Comparison of ENCODE assay signal across 8 mouse cellular contexts in the genomic region with DNA sequence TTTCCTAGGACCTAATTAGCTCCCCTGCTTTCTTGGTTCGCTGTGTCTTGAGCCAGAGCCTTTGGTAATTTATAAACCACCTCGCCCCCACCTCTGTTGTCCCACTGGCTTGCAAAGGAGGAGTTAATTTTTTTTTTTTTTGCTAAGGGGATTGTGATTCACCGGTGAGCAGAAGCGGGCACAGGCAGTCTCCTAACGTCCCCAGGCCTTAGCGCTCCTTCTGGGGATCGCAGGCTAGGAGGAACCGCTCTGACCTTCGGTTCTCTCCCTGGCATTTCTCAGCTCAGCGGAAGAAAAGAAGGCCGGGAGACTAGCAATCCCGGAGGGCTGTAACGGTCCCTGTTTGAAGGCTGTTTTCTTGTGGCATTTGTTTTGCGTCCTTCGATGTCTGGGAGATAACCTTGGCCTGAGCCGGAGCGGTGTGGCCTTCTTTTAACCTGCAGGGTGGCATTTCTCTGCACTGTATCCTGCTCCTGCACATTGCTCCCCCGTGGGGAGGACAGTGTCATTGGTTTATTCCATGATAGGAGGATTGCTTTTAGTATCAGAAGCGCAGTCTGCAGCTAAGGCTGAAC. TPM values are rescaled to one million over a fixed set of nuclear protein-coding genes. Genes with fewer than 3 reads are reported as not detected.
DNase-seq lines count a peak whose midpoint lies in the region; ATAC-seq and TF ChIP-seq lines count a peak whose summit lies in the region.

No protein-coding gene starts in this region.

- H3K4me3 ChIP-seq in thymus, adult 2 months (ENCODE audit: control insufficient read depth, insufficient read depth, low read length): peak overlapping the region; percentile 90
- H3K4me3 ChIP-seq in liver, embryonic 11.5 days (ENCODE audit: low read depth, low read length): peak overlapping the region; percentile 70

- H3K27me3 ChIP-seq in thymus, adult 2 months (ENCODE audit: control insufficient read depth, insufficient read depth, low read length): no peaks in the 10 kb centered on the region
- H3K27me3 ChIP-seq in liver, embryonic 11.5 days (replicated peaks; ENCODE audit: control insufficient read depth, insufficient read depth, low read length): no peaks in the 10 kb centered on the region

- 9% methylated on average over 19 of the region's 19 CpGs for whole genome bisulfite sequencing in thymus, adult 2 months
- WGBS in liver, embryonic 11.5 days: 11% methylated on average over 19 of the region's 19 CpGs

- H3K9ac ChIP-seq in liver, embryonic 11.5 days (ENCODE audit: low read depth, low read length): peak overlapping the region; percentile 66

- no peak for TF ChIP-seq POLR2A in thymus, adult 2 months (IDR thresholded peaks at IDR 0.05; ENCODE audit: control insufficient read depth, extremely low read depth, insufficient read depth, low read length, poor library complexity)

- ATAC-seq in liver, embryonic 11.5 days (replicated peaks; ENCODE audit: low FRiP score): no peak

- no peak for TF ChIP-seq CTCF in thymus, adult 2 months (IDR thresholded peaks at IDR 0.05; ENCODE audit: borderline replicate concordance, control insufficient read depth, extremely low read depth, insufficient read depth, low read length, poor library complexity)

- H3K36me3 ChIP-seq in thymus, adult 2 months (ENCODE audit: control insufficient read depth, insufficient read depth, low read length): no peaks in the 10 kb centered on the region
- H3K36me3 ChIP-seq in liver, embryonic 11.5 days (ENCODE audit: control insufficient read depth, insufficient read depth, low read length): no peaks in the 10 kb centered on the region

- peak; percentile 21 for DNase-seq in thymus, adult 2 months
- DNase-seq in thymus, adult 18-20 months: no peak
- peak; percentile 50 to 66 for DNase-seq in cerebellum, postnatal 14 days
- DNase-seq in heart, adult 8-10 months (ENCODE audit: low spot score): peak; percentile 36
- DNase-seq in kidney, adult 9 months: peak; percentile 91
- peak; percentile 49 for DNase-seq in liver, embryonic 11.5 days (ENCODE audit: low spot score)
- DNase-seq in retina, embryonic 14.5 days (ENCODE audit: low spot score): peak; percentile 37
- no peak for DNase-seq in gastrocnemius, adult 8-10 months (ENCODE audit: low spot score in 2 of 2)

- peaks cover 9% of the 10 kb centered on the region for H3K4me1 ChIP-seq in thymus, adult 2 months (replicated peaks; ENCODE audit: control insufficient read depth, insufficient read depth, low read length)
- H3K4me1 ChIP-seq in liver, embryonic 11.5 days (replicated peaks; ENCODE audit: control insufficient read depth, insufficient read depth, low read length): peaks cover 4% of the 10 kb centered on the region

- H3K9me3 ChIP-seq in liver, embryonic 11.5 days (ENCODE audit: control insufficient read depth, low read length): no peaks in the 10 kb centered on the region

- no peak overlapping the region for H3K27ac ChIP-seq in thymus, adult 2 months (ENCODE audit: control insufficient read depth, insufficient read depth, low read length)
- no peak overlapping the region for H3K27ac ChIP-seq in liver, embryonic 11.5 days (ENCODE audit: low read depth, low read length)

- peak overlapping the region; percentile 99 for H3K4me2 ChIP-seq in liver, embryonic 11.5 days

RNA-seq across cellular contexts. Expression of gene Nceh1, which starts 0.9 kb away (rescaled TPM):
- polyA plus RNA-seq in thymus, adult 2 months (2012; rRNA removed): 37.0 and 40.5 TPM in 2 replicates
- total RNA-seq in heart, adult 8-10 months (2022): 100 to 1,000 TPM; 183 to 266 (median 229) TPM
- 4.2 and 5.0 TPM in 2 replicates for polyA plus RNA-seq in liver, embryonic 11.5 days (2014; fragmentation: Nextera tagmentation; extraction: Ambion mirVana)
- total RNA-seq in gastrocnemius, adult 8-10 months (2022): 10 to 100 TPM; 13.8 to 19.7 (median 17.4) TPM

RNA-seq across cellular contexts. Expression of gene Ect2, which starts 30.0 kb away (rescaled TPM):
- polyA plus RNA-seq in thymus, adult 2 months (2012; rRNA removed): 12.0 and 16.9 TPM in 2 replicates
- under 1 TPM; 0.12 to 0.43 (median 0.29) TPM for total RNA-seq in heart, adult 8-10 months (2022)
- 52.3 and 56.5 TPM in 2 replicates for polyA plus RNA-seq in liver, embryonic 11.5 days (2014; fragmentation: Nextera tagmentation; extraction: Ambion mirVana)
- under 1 TPM in 3 of 4 experiments, not detected in 1; 0.18 to 0.83 (median 0.22) TPM for total RNA-seq in gastrocnemius, adult 8-10 months (2022)

Comparison
In these comparisons a context has a peak if more than half of its experiments do, and no peak if none do; other contexts are left out.
1. DNase-seq: peak in thymus, adult 2 months (single experiment), cerebellum, postnatal 14 days (2 of 2), heart, adult 8-10 months (single experiment), kidney, adult 9 months (single experiment), liver, embryonic 11.5 days (single experiment) and retina, embryonic 14.5 days (single experiment); none in thymus, adult 18-20 months (0 of 2) and gastrocnemius, adult 8-10 months (0 of 2).
2. RNA of gene Nceh1, which starts 0.9 kb away (total RNA-seq): 183 to 266 TPM in heart, adult 8-10 months; 13.8 to 19.7 TPM in gastrocnemius, adult 8-10 months; every median in the first group is over 4 times any median in the second.